Mouse (Mus musculus) B cell, adult 2 months (primary cell): ENCODE measurements around the gene Stard9.

ENCODE experiments used
- DNase-seq, 2 experiments: peaks; one replicate each; pipeline ENCODE4 v3.0.0; 2022

Stard9 gene

DNA sequence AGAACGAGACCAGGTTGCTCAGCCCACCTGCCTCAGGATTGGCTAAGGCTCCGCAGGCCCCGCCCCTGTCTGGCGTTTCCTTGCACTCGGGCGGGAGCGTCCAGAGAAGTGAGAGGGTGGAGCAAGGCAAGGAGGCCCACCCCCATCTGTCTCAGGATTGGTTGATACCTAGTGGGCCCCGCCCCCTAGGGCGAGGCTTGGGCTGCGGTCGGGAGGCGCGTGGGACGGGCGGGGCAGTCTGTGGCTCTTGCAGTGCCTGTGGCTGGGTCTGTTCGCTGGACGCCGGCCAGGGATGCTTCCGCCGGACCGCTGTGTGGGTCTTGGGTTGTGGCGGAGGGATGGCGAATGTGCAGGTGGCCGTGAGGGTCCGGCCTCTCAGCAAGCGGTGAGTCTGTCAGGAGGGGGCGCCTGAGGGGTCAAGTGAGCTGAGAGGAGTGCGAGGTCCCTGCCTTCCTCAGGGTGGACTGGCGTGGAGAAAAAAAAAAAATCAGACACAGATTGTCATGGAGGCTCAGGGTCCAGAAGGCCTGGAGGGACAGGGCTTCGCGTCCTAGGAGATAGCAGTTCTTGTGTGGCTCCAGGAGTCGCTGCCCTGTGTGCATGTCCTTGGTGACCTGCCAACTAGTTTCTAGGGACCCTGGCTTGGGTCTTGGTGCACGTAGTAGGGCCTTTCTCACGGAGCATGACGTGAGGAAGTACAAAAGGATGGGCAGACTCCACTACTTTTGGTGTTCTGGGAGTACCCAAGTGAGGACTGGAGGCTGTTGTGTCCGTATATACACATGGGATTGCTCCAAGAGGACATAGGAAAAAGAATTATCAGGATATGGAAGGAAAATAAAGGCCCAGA lies at the start of gene Stard9:
Gene Stard9, plus strand, starts transcription at position 236 of the 850 bp plus-strand sequence.
- peak; percentile 97 to 98 for DNase-seq

DNA sequence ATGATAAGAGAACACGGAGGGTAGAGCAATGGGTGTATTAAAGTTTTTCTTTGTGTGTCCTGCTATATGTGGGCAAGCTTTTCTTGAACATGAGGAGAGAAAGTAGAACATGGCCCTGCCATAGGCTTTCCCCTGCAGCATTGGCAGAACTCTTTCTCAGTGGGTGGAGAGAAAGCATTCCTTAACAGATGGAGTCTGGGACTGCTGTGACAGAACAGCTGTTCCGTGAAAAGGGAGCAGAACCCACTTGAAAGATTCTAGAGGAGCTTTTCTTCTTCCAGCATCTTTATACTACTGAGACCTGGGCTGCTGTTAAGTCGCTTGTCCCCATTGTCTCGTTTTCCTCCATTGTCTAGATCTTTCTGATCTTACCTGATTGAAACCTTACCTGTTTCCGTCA lies 39.2 kb upstream of the Stard9 start:
- no peak for DNase-seq

DNA sequence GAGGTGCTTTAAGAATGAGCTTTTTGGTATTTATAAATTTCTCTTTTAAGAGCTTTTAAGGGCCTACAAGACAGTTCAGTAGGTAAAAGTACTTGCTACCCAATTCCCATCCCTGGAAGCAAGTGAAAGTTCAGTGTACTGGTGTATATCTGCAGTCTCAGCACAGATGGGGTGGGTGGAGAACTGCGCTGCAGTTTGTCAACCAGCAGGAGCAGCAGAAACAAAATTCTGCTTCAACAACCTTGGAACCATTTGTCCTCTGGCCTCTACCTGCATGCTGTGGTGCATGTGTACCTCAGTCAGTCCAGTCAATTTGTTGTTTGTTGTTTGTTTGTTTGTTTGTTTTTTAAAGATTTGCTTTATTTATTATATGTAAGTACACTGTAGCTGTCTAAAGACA lies 36.7 kb upstream of the Stard9 start:
- no peak for DNase-seq

DNA sequence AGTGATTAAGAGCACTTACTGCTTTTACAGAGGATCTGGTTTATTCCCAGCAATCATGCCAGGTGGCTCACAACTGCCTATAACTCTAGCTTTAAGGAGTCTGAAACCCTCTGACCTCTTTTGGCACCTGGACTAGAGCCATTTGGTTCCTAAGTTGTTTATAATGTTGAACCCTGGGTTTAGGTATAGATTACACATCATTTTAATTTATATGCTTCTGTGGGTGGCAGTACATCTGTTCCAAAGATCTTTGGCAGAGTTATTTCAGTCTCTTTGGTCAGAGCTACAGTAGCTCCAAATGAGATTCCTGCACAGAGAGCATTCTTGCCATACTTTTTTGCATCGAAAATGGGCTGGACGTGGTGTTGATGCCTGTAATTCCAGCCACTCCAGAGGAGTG lies 31.2 kb upstream of the Stard9 start:
- DNase-seq, result no peak

DNA sequence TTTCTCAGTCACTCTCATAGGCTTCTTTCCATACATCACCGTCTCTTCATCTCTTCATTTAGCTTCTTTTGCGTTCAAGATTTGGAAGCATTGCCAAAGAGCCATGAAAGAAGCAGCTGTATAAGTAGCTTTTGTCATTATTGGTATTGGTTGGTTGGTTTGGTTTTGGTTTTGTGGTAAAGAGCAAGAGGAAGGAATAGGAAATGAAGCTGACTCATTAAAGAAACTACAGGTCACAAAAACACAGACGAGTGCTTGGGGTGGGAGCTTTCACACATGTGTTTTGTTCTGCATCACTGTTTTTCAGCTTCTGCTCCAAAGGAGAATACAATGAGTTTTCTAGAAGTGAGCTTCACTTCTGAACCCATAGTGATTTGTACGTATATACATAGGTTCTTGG lies 29.4 kb upstream of the Stard9 start:
- DNase-seq, result no peak

DNA sequence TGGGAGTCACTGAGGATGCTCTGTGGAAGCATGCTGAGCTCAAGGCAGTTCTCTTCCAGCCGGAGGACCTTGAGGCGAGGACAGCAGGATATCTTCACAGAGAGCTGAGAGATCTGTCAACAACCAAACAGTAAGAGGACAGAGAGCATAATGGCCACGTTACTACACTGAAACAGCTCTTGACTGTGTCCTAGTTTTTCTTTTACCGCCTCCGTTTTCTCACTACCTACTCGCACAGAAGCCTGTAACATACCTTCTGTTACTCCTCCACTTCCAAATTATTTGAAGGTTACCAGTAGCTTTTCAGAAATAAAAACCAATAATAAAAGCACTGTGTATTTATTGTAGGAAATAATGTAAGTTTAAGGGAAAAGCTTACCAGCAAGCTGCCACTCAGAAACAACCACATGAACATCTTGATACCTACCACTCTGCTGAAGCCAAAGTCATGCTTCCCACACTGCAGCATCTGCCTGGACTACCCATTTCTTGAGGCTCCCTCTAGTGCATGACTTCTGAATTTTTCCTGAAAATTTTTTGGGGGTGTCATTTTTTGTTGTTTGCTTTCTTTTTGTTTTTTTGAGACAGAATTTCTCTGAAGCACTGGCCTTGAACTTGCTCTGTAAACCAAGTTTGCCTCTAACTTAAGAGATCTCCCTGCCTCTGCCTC lies 22.8 kb upstream of the Stard9 start:
- peak in 1 of 2 experiments; percentile 19 for DNase-seq

DNA sequence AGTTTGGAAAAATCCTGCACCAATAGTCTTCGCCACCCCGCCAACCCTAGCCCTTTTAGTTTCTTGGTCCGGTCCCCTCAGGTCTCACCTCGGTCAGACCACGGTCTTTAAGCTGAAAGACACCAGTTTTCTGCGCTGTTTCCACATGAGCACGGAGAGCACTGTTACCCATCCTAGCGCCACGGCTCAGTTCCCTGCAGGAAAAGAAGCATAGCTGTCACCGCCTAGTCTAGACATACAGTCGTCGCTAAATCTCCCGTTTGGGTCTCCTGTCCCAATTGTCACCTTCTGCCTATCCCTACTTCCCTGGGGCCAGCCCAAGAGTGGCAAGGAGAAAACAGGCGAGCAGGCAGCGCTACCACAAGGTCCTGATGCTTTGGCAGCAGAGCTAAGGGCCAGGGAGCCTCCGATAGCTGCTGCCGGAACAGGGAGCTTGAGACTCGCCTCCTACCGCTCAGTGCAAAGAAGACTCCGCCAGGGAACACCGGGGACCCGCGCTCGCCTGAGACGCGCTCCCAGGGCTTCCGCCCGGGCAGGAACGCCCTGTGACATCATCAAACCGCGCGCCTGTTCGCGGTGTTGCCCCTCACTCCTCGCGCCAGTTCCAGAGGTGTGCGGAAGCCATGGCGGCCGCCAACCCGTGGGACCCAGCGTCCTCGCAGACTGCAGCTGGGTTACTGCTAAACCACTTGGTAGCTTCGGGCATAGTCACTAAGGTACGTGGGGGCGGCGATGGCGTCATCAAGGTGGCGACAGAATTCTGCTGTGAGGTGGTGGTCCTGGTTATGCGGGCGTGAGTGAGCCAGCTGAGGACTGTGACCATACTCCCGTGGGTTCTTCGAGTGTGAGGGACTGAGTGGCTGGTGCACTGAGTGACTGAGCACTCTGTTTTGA lies 19.8 kb upstream of the Stard9 start, which contains the start of the genes Haus2 and Lrrc57:
Gene Haus2, plus strand, starts transcription at position 554 of the 894 bp plus-strand sequence.
Gene Lrrc57, minus strand, starts transcription at position 691 of the 894 bp plus-strand sequence.
- DNase-seq, result peak; percentile 95 to 96

DNA sequence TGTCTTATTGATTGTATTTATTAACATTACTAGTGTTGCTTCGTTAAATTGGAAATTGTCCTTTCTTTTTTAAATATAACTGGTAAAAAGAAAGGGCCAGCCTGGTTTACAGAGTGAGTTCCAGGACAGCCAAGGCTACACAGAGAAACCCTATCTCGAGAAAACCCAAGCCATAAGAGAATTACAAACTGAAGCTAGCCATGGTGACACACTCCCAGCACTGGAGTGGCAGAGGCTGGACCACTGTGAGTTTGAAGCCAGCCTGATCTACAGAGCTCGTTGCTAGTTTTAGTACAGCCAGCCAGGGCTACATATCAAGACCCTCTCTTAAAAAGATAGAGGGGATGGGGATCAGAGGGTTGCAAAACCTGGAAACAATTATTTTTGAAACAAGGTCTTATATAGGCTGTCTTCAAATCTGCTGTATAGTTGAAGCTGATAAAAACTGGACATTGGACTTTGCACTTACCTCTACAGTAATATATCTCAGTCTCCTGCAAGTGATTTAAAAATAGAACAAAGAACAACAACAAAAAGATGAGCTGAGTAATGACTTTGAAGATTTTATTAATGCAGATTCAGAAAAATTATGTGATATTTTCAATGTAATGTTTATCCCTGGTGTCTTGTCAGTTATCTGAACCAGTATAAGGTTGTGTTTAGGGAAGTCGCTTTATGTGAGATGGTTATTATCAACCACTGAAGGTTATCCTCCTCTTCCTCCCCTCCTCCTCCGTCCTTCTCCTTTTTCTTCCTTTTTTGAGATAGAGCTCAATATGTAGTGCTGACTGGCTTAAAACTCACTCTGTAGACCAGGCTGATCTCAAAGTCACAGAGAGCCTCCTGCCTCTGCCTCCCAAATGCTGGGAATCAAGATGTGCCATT lies 12.4 kb upstream of the Stard9 start:
- no peak for DNase-seq

DNA sequence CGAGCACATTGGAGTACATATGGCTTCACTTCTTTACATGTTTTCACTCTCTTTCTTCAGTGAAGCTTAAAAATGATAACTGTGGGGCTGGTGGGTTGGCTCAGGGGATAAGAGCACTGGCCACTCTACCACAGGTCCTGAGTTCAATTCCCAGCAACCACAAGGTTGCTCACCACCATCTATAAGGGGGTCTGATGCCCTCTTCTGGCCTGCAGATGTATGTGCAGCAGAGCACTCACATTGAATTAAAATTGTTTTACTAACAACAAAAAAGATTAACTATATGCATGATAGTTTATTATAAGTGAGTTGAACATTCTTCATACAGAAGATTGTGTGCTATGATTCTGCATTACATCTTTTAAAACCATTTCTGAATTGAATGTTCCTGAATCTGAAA lies 9.4 kb upstream of the Stard9 start:
- peak in 1 of 2 experiments; percentile 13 for DNase-seq

DNA sequence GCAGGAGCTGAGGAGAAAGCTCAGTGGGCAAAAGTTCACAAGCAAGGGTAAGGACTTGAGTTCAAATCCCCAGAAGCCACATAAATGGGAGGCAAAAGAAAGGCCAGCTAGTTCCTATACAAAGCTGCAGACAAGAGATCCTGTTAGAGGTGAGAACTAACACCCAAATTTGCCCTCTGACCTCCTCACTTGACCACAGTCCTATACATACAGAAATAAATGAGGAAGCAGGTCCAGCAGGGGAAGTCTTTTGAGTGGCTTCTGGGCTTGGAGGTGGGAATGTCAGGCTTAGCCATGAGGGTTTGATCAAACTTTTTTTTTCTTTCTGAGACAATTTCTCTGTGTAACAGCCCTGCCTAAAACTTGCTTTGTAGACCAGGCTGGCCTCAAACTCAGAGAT lies 6.0 kb upstream of the Stard9 start:
- no peak for DNase-seq

DNA sequence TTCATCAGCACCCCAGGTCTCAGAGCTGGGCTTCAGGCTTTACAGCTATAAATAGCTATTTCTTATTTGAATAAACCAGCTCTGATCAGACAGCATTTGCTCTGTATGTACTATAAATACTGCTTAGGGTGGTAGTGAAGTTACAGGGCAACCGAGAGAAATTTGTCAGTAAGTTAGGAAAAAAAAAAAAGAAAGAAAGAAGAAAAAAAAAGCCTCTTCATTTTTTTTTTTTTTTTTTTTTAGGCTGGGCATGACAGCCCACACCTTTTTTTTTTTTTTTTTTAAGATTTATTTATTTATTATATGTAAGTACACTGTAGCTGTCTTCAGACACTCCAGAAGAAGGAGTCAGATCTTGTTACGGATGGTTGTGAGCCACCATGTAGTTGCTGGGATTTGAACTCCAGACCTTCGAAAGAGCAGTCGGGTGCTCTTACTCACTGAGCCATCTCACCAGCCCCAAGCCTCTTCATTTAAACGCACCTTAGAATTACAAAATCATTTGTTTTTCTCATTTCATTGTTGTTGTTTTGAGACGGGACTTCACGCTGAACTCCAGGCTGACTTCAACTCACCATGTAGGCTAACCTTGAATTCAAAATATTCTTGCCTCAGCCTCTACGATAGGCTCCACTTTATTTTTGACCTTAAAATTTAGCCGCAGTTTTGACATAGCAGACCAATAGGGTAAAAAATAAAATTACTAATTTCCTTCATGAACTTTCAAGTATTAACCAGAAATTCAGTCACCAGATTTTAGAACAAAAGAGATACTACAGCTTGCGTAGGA lies 650 bp upstream of the Stard9 start:
- DNase-seq, result no peak

DNA sequence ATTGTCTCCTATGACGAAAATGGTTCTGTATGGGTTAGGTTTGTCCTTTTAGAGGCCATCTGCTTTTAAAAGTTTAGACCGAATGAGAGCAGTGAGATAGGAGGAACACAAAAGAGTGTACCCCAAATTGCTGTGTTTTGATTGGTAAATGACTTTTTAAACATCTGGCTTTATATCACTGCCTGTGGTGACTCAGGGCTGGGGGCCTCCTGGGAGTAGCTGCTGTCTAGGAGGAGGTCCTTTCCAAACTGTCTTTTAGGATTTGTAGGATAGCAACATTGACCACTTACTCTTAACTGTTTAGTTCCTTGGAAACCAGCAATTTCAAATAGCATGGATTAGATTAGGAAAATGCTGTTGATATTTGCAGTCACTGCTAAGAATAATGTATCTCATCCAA lies 1.3 kb downstream of the Stard9 start:
- no peak for DNase-seq

DNA sequence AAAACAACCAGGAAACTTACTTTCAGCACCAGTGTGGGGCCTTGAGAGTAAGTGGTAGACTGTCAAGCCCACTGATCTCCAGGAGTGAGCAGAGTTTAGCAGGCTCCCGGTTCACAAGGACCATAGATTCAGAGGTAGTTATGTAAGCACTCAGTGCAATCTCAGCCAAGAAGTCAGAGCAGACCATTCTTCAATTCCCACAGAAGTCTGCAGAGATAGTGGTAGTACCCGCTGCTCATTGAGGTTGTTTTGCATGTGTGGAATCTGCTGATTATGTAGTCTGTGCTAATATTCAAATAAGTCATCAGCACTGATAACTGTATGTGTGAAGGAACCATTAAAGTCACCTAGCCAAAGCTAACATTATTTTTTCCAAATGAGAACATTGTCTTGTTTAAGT lies 1.7 kb downstream of the Stard9 start:
- DNase-seq, result no peak

DNA sequence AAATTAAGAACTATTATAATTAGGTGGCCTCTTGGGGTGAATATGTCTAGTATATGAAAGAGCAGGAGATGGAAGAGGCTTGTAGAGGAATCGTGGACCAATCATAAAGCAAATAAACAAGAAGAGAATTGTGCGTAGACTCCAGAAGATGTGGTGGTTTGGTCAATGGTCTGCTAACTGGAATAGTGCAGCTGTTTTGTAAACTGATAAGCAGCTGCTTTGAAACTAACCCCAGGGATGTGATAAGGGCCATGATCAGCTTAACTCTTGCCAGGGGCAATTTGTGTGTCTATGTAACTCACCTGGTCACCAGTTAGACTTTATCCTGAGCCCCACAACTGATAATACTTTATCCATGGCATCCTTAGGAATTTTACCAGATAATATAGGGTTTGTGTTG lies 2.6 kb downstream of the Stard9 start:
- no peak for DNase-seq

DNA sequence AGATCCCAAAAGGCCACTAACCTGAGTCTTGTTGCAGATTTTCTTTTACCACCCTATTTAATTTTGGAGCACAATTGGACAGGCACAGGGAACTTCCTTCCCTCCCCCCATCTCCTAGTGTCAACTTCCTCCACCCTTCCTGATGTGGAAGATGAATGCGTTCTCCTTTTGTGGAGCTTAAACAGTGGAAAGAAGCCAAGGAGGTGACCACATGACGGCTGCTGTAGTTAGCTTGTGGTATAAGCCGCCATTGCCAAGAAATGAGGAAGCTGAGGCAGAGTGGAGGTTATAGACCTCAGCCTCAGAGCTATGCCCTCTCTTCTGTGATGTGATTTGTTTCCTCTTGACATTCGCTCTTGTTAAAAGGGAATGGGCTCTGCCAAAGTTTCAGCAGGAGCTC lies 3.0 kb downstream of the Stard9 start:
- peak; percentile 23 to 32 for DNase-seq

DNA sequence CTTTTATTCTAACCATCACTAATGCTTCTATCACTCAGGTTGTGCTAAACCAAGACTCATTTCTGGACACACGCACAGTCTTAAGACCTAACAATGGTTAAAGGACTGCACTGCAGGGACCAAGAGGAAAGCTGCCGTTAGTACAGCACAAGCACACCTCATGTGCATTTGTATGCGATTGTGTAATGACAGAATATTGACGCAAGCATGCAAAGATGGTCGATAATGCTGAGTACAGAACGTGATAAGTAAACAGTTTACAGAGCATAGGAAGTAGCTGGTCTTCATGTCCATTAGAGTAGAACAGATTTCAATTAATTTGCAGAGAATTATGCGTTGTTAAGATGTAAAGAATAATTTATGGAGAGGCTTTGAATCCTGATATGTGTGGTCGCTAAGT lies 11.9 kb downstream of the Stard9 start:
- no peak for DNase-seq

DNA sequence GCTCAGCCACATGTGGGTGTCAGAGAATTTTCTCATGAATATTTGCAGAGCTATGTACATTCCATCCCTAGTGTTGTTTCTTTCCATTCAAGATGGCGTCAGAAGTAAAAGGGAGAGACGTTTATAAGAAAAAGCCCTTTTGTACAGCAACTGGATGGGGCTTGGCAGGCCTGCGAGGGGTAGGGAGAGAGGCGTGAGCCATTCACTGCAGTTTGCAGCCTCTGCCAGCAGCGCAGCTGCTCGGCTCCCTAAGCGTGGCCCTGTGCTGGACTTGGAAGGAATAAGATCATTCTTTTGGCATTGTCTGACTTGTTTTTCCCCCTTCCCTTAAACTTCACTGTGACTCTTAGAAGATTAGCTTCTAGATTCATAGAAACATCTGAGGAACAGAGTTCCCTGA lies 14.9 kb downstream of the Stard9 start:
- no peak for DNase-seq

DNA sequence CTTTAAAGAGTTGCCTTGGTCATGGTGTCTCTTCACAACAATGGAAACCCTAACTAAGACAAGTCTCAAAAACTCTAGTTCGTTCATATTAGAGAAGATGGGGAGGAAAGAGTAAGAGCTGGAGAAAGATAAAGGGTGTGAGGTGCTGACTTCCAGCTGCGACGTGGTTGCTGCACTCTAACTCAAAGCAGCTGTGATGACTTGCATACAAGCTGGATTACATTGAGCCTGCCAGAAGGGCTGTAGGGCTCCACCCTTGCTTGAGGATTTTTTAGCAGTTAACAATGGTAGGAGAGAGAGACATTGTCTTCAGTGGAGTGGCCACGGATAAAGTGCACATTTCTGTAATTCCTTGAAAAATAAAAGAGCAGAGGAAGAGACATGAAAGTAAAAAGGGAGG lies 17.9 kb downstream of the Stard9 start:
- DNase-seq, result no peak

DNA sequence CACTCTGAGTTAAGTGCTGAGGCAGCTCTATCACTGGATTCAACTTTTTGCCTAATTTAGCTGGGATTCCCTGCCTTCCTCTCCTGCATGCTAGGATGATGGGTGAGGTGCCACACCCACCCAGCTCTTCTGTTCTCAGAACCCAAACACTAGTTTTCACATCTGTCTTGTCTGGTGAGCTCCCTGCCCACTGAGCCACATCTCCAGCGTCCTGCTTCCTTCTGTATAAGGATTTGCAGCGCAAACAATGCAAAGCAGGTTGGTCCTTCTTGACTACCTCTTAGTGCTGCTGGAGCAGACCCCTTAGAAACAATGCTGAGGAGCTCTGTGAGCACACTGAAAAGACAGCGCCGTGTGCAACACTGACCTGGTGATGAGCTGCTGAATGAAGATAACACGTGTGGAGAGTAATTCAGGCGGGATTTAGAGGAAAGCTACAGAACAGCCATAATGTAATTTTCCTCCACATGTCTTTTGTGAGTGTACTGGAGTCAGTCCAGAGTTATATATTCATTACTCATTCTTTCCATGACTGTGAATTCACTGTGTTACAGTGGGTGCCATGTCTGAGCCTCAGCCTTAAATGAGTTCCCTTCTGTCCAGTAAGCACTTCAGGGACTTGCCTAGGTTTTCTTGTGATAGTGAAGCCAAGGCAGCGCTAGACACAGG lies 23.5 kb downstream of the Stard9 start:
- no peak for DNase-seq

DNA sequence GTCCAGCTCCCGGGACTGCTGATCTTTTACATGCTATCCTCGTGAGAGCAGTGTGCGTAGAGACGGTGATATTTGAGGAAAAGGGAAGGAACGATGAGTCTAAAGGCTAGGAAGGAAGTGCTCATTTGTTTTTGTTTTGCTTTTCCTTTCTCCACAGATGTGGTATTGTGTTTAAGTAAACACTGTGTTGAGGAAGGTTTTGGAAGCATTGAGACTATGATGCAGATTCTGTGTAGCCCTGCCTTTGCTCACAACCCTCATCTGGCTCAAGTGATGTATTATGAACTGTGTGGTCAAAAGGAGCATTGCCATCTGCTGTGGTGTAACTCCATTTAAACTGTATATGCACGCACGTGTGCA lies 24.0 kb downstream of the Stard9 start:
- DNase-seq, result no peak

DNA sequence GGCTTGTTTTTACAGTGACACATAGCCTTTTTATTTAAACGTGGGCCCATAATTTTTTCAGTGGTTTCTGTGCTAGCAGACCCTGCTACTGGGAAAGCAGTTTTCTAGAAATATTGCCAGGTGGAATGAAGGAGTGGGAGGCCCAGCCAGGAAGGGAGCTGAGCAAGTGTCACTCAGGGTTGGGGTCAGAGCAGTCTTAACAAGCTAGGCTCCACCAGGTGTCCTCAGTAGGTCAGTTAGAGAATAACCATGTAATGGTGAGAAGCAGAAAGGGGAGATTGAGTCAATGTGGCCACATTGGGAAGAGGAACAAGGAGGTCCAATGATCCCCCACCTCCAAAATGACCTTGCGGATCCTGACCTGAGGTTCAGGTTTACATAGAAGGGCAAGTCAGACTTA lies 25.8 kb downstream of the Stard9 start:
- no peak for DNase-seq
